Mouse (Mus musculus): ENCODE measurements around the gene Olfr1416. TPM values are rescaled to one million over a fixed set of nuclear protein-coding genes. Genes with fewer than 3 reads are reported as not detected.
"Not testable (repeated sequence)": the region's sequence is repeated elsewhere in the genome, so short reads cannot be mapped to it uniquely, and the experiment has no call there.

Olfr1416 gene
- total and polyA plus RNA-seq, 3 experiments, result not detected

- no peak for TF ChIP-seq MAFK (IDR thresholded peaks at IDR 0.05; ENCODE audit: insufficient replicate concordance, low read length)
- TF ChIP-seq POLR2A (IDR thresholded peaks at IDR 0.05; ENCODE audit: low read depth, low read length), result peak; percentile 40; the same call in 1 of the 2 replicates
- TF ChIP-seq NELFE (IDR thresholded peaks at IDR 0.05; ENCODE audit: low read depth, low read length), result no peak; the same call in 1 of the 2 replicates
- peak; percentile 53 for TF ChIP-seq USF1 (IDR thresholded peaks at IDR 0.05; ENCODE audit: low read depth, low read length)
- peak; percentile 65 for TF ChIP-seq HCFC1 (IDR thresholded peaks at IDR 0.05; ENCODE audit: low read depth, low read length)
- TF ChIP-seq CHD2 (IDR thresholded peaks at IDR 0.05; ENCODE audit: low read length), result peak; percentile 43; the same call in 1 of the 2 replicates
- peak; percentile 60; the same call in 1 of the 2 replicates for TF ChIP-seq MAX (IDR thresholded peaks at IDR 0.05; ENCODE audit: low read length)
- no peak for TF ChIP-seq MAZ (IDR thresholded peaks at IDR 0.05; ENCODE audit: low read depth, low read length)
- no peak for TF ChIP-seq RCOR1 (conservative IDR thresholded peaks at IDR 0.05; ENCODE audit: low read depth, low read length)
- no peak for TF ChIP-seq TCF12 (IDR thresholded peaks at IDR 0.05; ENCODE audit: low read depth, low read length)
- TF ChIP-seq MYC (IDR thresholded peaks at IDR 0.05; ENCODE audit: low read depth, low read length), result no peak
- no peak for TF ChIP-seq JUND (conservative IDR thresholded peaks at IDR 0.05; ENCODE audit: low read depth, low read length)
- no peak for TF ChIP-seq NRF1 (IDR thresholded peaks at IDR 0.05; ENCODE audit: low read depth, low read length)
- no peak for TF ChIP-seq PAX5 (IDR thresholded peaks at IDR 0.05; ENCODE audit: low read length)
- no peak for TF ChIP-seq RAD21 (IDR thresholded peaks at IDR 0.05; ENCODE audit: low read depth, low read length)
- TF ChIP-seq ZKSCAN1 (IDR thresholded peaks at IDR 0.05; ENCODE audit: borderline replicate concordance, low read depth, low read length), result no peak
- peak; percentile 75 for TF ChIP-seq BHLHE40 (IDR thresholded peaks at IDR 0.05; ENCODE audit: low read depth, low read length)
- peak; percentile 61; the same call in 1 of the 2 replicates for TF ChIP-seq MXI1 (IDR thresholded peaks at IDR 0.05; ENCODE audit: low read depth, low read length)
- no peak for TF ChIP-seq CHD1 (IDR thresholded peaks at IDR 0.05; ENCODE audit: low read depth, low read length)
- no peak for TF ChIP-seq POLR2AphosphoS2 (IDR thresholded peaks at IDR 0.05; ENCODE audit: low read depth, low read length)
These were observed 30.5 kb upstream of the Olfr1416 start (continued) for GRCm38 (mm10) chr1:92515390-92515789.

- H3K9me3 ChIP-seq (replicated peaks; ENCODE audit: low read length); DNase-seq (ENCODE audit: extremely low read depth); H3K9ac ChIP-seq (ENCODE audit: insufficient read depth, low read depth); H3K79me2 ChIP-seq (replicated peaks; ENCODE audit: control insufficient read depth, extremely low read depth, insufficient read depth, poor library complexity, severe bottlenecking); H3K27ac ChIP-seq (ENCODE audit: insufficient read depth, low read depth); in situ Hi-C loops (cut with MboI; ENCODE audit: low pct_ligation_motif_present, low pct_unique_long_range_greater_than_20kb, low sequenced_read_pairs); H3K4me2 ChIP-seq (ENCODE audit: insufficient read depth, low read depth, poor library complexity, severe bottlenecking); H3K4me3 ChIP-seq (replicated peaks in 1 of 3; ENCODE audit: low read depth in 2 of 3, low read length in 2 of 3, poor library complexity in 1 of 3); dilution Hi-C loops (cut with MboI; ENCODE audit: extremely low pct_ligation_motif_present, extremely low pct_unique_long_range_greater_than_20kb, low sequenced_read_pairs); H3K36me3 ChIP-seq (replicated peaks in 1 of 2; ENCODE audit: control insufficient read depth in 1 of 2, insufficient read depth in 1 of 2, low read length in 1 of 2): not testable (repeated sequence)
- Histone ChIP-seq H3K4me1 (ENCODE audit: control insufficient read depth in 1 of 2, insufficient read depth in 2 of 2) (peaks cover 10 to 15% of the 10 kb centered on the region in 2 experiments), H3K27me3 (replicated peaks) (peaks cover 52% of the 10 kb centered on the region)
These were observed 26.7 kb upstream of the Olfr1416 start for GRCm38 (mm10) chr1:92511646-92512045.

DNA sequence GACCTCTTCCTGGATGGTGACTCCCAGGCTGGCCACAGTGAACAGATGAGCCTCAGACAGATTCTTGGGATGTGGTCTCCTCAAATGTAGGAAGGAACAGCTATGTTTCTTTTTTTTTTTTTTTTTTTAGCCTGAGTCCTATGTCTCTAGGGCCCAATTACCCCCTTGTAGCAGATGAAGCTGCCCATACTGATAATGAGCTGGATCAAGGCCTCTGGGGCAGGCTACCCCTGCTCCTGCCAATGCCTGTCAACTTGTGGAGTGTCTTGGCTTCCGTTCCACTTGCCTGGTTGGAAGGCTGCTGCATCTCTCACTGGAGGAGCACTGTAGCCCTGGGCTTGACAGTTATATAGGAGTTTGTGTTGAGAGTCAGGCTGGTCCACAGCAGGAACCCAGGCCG, 11.1 kb upstream of the Olfr1416 start, which contains the start of gene Olfr1415:
Gene Olfr1415 (minus strand): TSS at position 101 of the 400 bp plus-strand sequence.
- H3K9me3 ChIP-seq (replicated peaks; ENCODE audit: low read length), result peaks cover 6% of the 10 kb centered on the region
- no peak for DNase-seq (ENCODE audit: extremely low read depth)
- H3K4me2 ChIP-seq (ENCODE audit: insufficient read depth, low read depth, poor library complexity, severe bottlenecking), result no peak within 1 kb of the TSS
- in situ Hi-C loops (cut with MboI; ENCODE audit: low pct_ligation_motif_present, low pct_unique_long_range_greater_than_20kb, low sequenced_read_pairs), result no loop called here
- no peaks in the 10 kb centered on the region for H3K79me2 ChIP-seq (replicated peaks; ENCODE audit: control insufficient read depth, extremely low read depth, insufficient read depth, poor library complexity, severe bottlenecking)
- H3K4me3 ChIP-seq (replicated peaks in 1 of 3; ENCODE audit: low read depth in 2 of 3, low read length in 2 of 3, poor library complexity in 1 of 3), result no peak within 1 kb of the TSS
- no peak for TF ChIP-seq MXI1 (IDR thresholded peaks at IDR 0.05; ENCODE audit: low read depth, low read length)
- no peak for TF ChIP-seq TBP (conservative IDR thresholded peaks at IDR 0.05; ENCODE audit: low read depth, low read length)
- TF ChIP-seq KAT2A (IDR thresholded peaks at IDR 0.05; ENCODE audit: insufficient replicate concordance, low read length), result no peak
- TF ChIP-seq IRF4 (IDR thresholded peaks at IDR 0.05; ENCODE audit: low read depth, low read length), result no peak
- TF ChIP-seq MAZ (IDR thresholded peaks at IDR 0.05; ENCODE audit: low read depth, low read length), result no peak
- no peak for TF ChIP-seq JUND (conservative IDR thresholded peaks at IDR 0.05; ENCODE audit: low read depth, low read length)
- TF ChIP-seq MAFK (IDR thresholded peaks at IDR 0.05; ENCODE audit: insufficient replicate concordance, low read length), result no peak
- TF ChIP-seq HCFC1 (IDR thresholded peaks at IDR 0.05; ENCODE audit: low read depth, low read length), result no peak
- no peak for TF ChIP-seq USF2 (conservative IDR thresholded peaks at IDR 0.05; ENCODE audit: low read depth, low read length)
- no peak for TF ChIP-seq EP300 (IDR thresholded peaks at IDR 0.05; ENCODE audit: low read length)
- H3K4me1 ChIP-seq (ENCODE audit: control insufficient read depth in 1 of 2, insufficient read depth in 2 of 2), result no peaks in the 10 kb centered on the region
- H3K36me3 ChIP-seq (replicated peaks in 1 of 2; ENCODE audit: control insufficient read depth in 1 of 2, insufficient read depth in 1 of 2, low read length in 1 of 2), result no peaks in the 10 kb centered on the region
- dilution Hi-C loops (cut with MboI; ENCODE audit: extremely low pct_ligation_motif_present, extremely low pct_unique_long_range_greater_than_20kb, low sequenced_read_pairs), result no loop called here
- no peak within 1 kb of the TSS for H3K27ac ChIP-seq (ENCODE audit: insufficient read depth, low read depth)
- no peak within 1 kb of the TSS for H3K9ac ChIP-seq (ENCODE audit: insufficient read depth, low read depth)
- peaks cover 61% of the 10 kb centered on the region for H3K27me3 ChIP-seq (replicated peaks)

Data from CH12.LX (cell line).